Mouse (Mus musculus): ENCODE results near the gene Atp10a. TPM values are rescaled to one million over a fixed set of nuclear protein-coding genes. Genes with fewer than 3 reads are reported as not detected.

The Atp10a gene
- polyA plus RNA-seq, 1 experiment from 2014 or later = 0.20 TPM

DNA sequence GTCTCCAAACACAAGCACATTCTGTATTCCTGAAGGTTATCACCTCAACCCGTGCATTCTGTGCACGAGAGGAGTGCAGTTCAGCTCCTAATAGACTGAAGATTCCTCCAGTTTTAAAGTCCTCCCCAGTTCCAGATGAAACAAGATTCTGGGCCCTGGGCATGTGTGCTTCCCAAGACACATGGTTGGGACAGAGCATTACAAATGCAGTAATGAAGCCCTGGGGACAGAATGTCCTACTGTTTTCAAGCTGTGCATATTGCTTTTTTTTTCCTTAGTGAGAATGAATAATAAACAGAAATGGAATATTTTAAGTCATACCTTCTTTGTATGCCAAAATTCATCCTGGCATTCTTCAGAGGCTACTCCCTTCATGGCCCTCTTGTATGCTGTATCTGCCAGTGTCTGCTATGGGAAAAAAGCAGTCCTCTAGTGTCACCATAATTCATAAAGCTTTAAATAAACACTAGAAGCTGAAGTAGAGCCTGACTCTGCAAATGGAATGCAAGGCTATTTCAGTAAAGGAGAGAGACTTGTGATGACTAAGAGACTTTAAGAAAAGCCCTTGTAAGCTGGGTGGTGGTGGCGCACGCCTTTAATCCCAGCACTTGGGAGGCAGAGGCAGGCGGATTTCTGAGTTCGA lies 116.2 kb downstream of the Atp10a start:
- Histone ChIP-seq H3K9ac (replicated peaks) (no peak overlapping the region), H3K4me1 (ENCODE audit: insufficient read depth) (no peaks in the 10 kb centered on the region), H3K4me3 (ENCODE audit: low read depth, low read length) (no peak overlapping the region), H3K27me3 (ENCODE audit: insufficient read depth, low read length) (no peaks in the 10 kb centered on the region), H3K36me3 (replicated peaks; ENCODE audit: insufficient read depth, low read length) (no peaks in the 10 kb centered on the region), H3K9me3 (ENCODE audit: low read length) (no peaks in the 10 kb centered on the region), H3K4me2 (ENCODE audit: low read depth, low read length) (no peak overlapping the region), H3K27ac (ENCODE audit: low read depth) (no peak overlapping the region)
- ATAC-seq = no peak
- no peak for DNase-seq
- TF ChIP-seq EP300 (IDR thresholded peaks at IDR 0.05; ENCODE audit: low read depth) = no peak
- 73% methylated on average over 6 of the region's 6 CpGs for WGBS (ENCODE audit: insufficient replicate concordance)

GRCm38 (mm10) chr7:58779146-58779545 lies 123.2 kb downstream of the Atp10a start:
- Histone ChIP-seq H3K27me3 (ENCODE audit: insufficient read depth, low read length) (no peaks in the 10 kb centered on the region), H3K4me1 (ENCODE audit: insufficient read depth) (no peaks in the 10 kb centered on the region), H3K4me2 (ENCODE audit: low read depth, low read length) (no peak overlapping the region), H3K27ac (ENCODE audit: low read depth) (no peak overlapping the region), H3K9ac (replicated peaks) (no peak overlapping the region), H3K4me3 (ENCODE audit: low read depth, low read length) (no peak overlapping the region), H3K9me3 (ENCODE audit: low read length) (no peaks in the 10 kb centered on the region), H3K36me3 (replicated peaks; ENCODE audit: insufficient read depth, low read length) (no peaks in the 10 kb centered on the region)
- no peak for ATAC-seq
- no peak for DNase-seq
- TF ChIP-seq CTCF (IDR thresholded peaks at IDR 0.05; ENCODE audit: low read depth) (no peak), EP300 (IDR thresholded peaks at IDR 0.05; ENCODE audit: low read depth) (no peak)

GRCm38 (mm10) chr7:58786986-58787385 lies 131.0 kb downstream of the Atp10a start:
- ATAC-seq = no peak
- 76% methylated on average over 4 of the region's 4 CpGs for WGBS (ENCODE audit: insufficient replicate concordance)
- H3K4me2 ChIP-seq (ENCODE audit: low read depth, low read length) = no peak overlapping the region

GRCm38 (mm10) chr7:58787585-58787984 lies 131.6 kb downstream of the Atp10a start:
- Histone ChIP-seq H3K27ac (ENCODE audit: low read depth) (no peak overlapping the region), H3K4me1 (ENCODE audit: insufficient read depth) (no peaks in the 10 kb centered on the region), H3K4me3 (ENCODE audit: low read depth, low read length) (no peak overlapping the region), H3K9ac (replicated peaks) (no peak overlapping the region), H3K9me3 (ENCODE audit: low read length) (no peaks in the 10 kb centered on the region), H3K27me3 (ENCODE audit: insufficient read depth, low read length) (no peaks in the 10 kb centered on the region), H3K4me2 (ENCODE audit: low read depth, low read length) (no peak overlapping the region), H3K36me3 (replicated peaks; ENCODE audit: insufficient read depth, low read length) (no peaks in the 10 kb centered on the region)
- ATAC-seq (no peak), DNase-seq (no peak)
- TF ChIP-seq CTCF (IDR thresholded peaks at IDR 0.05; ENCODE audit: low read depth) (no peak), EP300 (IDR thresholded peaks at IDR 0.05; ENCODE audit: low read depth) (no peak)
- 90% methylated on average over 2 of the region's 4 CpGs for WGBS (ENCODE audit: insufficient replicate concordance)

More at GRCm38 (mm10) chr7:58786986-58787385, 131.0 kb downstream of the Atp10a start:
- H3K36me3 ChIP-seq (replicated peaks; ENCODE audit: insufficient read depth, low read length) = no peaks in the 10 kb centered on the region
- H3K4me1 ChIP-seq (ENCODE audit: insufficient read depth) = no peaks in the 10 kb centered on the region
- no peaks in the 10 kb centered on the region for H3K9me3 ChIP-seq (ENCODE audit: low read length)
- no peak overlapping the region for H3K27ac ChIP-seq (ENCODE audit: low read depth)
- H3K27me3 ChIP-seq (ENCODE audit: insufficient read depth, low read length) = no peaks in the 10 kb centered on the region
- no peak for TF ChIP-seq EP300 (IDR thresholded peaks at IDR 0.05; ENCODE audit: low read depth)
- TF ChIP-seq CTCF (IDR thresholded peaks at IDR 0.05; ENCODE audit: low read depth) = no peak
- DNase-seq = no peak
- H3K9ac ChIP-seq (replicated peaks) = no peak overlapping the region
- H3K4me3 ChIP-seq (ENCODE audit: low read depth, low read length) = no peak overlapping the region

GRCm38 (mm10) chr7:58788424-58789261 lies 132.7 kb downstream of the Atp10a start:
- Histone ChIP-seq H3K9me3 (ENCODE audit: low read length) (no peaks in the 10 kb centered on the region), H3K4me2 (ENCODE audit: low read depth, low read length) (no peak overlapping the region), H3K36me3 (replicated peaks; ENCODE audit: insufficient read depth, low read length) (no peaks in the 10 kb centered on the region), H3K27ac (ENCODE audit: low read depth) (no peak overlapping the region), H3K4me1 (ENCODE audit: insufficient read depth) (no peaks in the 10 kb centered on the region), H3K9ac (replicated peaks) (no peak overlapping the region), H3K27me3 (ENCODE audit: insufficient read depth, low read length) (no peaks in the 10 kb centered on the region), H3K4me3 (ENCODE audit: low read depth, low read length) (no peak overlapping the region)
- WGBS (ENCODE audit: insufficient replicate concordance) = 62% methylated on average over 7 of the region's 7 CpGs
- ATAC-seq = no peak
- no peak for DNase-seq
- TF ChIP-seq EP300 (IDR thresholded peaks at IDR 0.05; ENCODE audit: low read depth) = no peak
- TF ChIP-seq CTCF (IDR thresholded peaks at IDR 0.05; ENCODE audit: low read depth) = no peak

DNA sequence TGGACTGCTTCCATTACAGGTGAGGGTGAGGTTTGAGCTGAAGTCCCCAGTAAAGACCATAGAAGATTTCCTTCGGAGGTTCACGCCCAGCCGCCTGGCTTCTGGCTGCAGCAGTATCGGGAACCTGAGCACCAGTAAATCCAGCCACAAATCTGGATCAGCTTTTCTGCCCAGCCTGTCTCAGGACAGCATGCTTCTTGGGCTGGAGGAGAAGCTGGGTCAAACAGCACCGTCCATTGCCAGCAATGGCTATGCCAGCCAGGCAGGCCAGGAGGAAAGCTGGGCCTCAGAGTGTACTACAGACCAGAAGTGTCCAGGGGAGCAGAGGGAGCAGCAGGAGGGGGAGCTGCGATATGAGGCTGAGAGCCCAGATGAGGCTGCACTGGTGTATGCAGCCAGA lies 141.3 kb downstream of the Atp10a start:
- Histone ChIP-seq H3K4me3 (ENCODE audit: low read depth, low read length) (no peak overlapping the region), H3K4me1 (ENCODE audit: insufficient read depth) (no peaks in the 10 kb centered on the region), H3K4me2 (ENCODE audit: low read depth, low read length) (no peak overlapping the region), H3K9me3 (ENCODE audit: low read length) (no peaks in the 10 kb centered on the region), H3K9ac (replicated peaks) (no peak overlapping the region), H3K27ac (ENCODE audit: low read depth) (no peak overlapping the region), H3K36me3 (replicated peaks; ENCODE audit: insufficient read depth, low read length) (no peaks in the 10 kb centered on the region), H3K27me3 (ENCODE audit: insufficient read depth, low read length) (no peaks in the 10 kb centered on the region)
- no peak for ATAC-seq
- no peak for DNase-seq
- TF ChIP-seq EP300 (IDR thresholded peaks at IDR 0.05; ENCODE audit: low read depth) (no peak), CTCF (IDR thresholded peaks at IDR 0.05; ENCODE audit: low read depth) (no peak)
- 80% methylated on average over 6 of the region's 6 CpGs for WGBS (ENCODE audit: insufficient replicate concordance)

Measured in liver, postnatal 0 days (tissue).